Mouse (Mus musculus) CH12.LX (cell line): ENCODE measurements at regions not wholly inside any gene's neighbourhood (a gene's known extent, or its start where the extent isn't known, plus 50 kb on each side); places are given as distances from the start of the nearest gene placed in this dataset.

Source experiments
- CHD2 ChIP-seq: IDR thresholded peaks from 2 replicates; pipeline ENCODE4 v1.6.1; 2011; ENCODE audit warnings: low read length, improper control_type of control experiment
- CTCF ChIP-seq, 2 experiments: IDR thresholded peaks in 1 of 2; conservative IDR thresholded peaks in 1 of 2; 2 replicates each; pipeline ENCODE4 v1.5.1; 2011 to 2012; ENCODE audit warnings: low read depth in 2 of 2, low read length in 2 of 2, improper control_type of control experiment in 1 of 2, inconsistent platforms in 1 of 2, mild to moderate bottlenecking in 1 of 2, moderate library complexity in 1 of 2
- EP300 ChIP-seq: IDR thresholded peaks from 2 replicates; pipeline ENCODE4 v1.6.1; 2011; ENCODE audit warnings: low read length, improper control_type of control experiment
- JUND ChIP-seq: conservative IDR thresholded peaks from 2 replicates; pipeline ENCODE4 v1.6.1; 2011; ENCODE audit warnings: low read depth, low read length, improper control_type of control experiment
- MAX ChIP-seq: IDR thresholded peaks from 2 replicates; pipeline ENCODE4 v1.6.1; 2011; ENCODE audit warnings: low read length, improper control_type of control experiment
- POLR2A ChIP-seq: IDR thresholded peaks from 2 replicates; pipeline ENCODE4 v1.6.1; 2011; ENCODE audit warnings: low read depth, mild to moderate bottlenecking, improper control_type of control experiment, low read length
- USF1 ChIP-seq: IDR thresholded peaks from 2 replicates; pipeline ENCODE4 v1.6.1; 2014; ENCODE audit warnings: low read depth, mild to moderate bottlenecking, inconsistent platforms, low read length, improper control_type of control experiment

- no peak for TF ChIP-seq USF1
- no peak for TF ChIP-seq EP300
- no peak for TF ChIP-seq JUND
- no peak for TF ChIP-seq MAX
- TF ChIP-seq POLR2A, result no peak
- TF ChIP-seq CHD2, result no peak
- TF ChIP-seq CTCF (conservative IDR thresholded peaks at IDR 0.05 in 1 of 2, IDR thresholded peaks at IDR 0.05 in 1 of 2; ENCODE audit: low read depth in 2 of 2, low read length in 2 of 2), result no peak
These were observed 121.4 kb downstream of the Rps24 start for GRCm38 (mm10) chr14:24608356-24608755.
